Mouse (Mus musculus): ENCODE measurements around the gene Sgsm2. TPM values are rescaled to one million over a fixed set of nuclear protein-coding genes. Genes with fewer than 3 reads are reported as not detected.
A peak's percentile ranks its signal among the peaks of the same experiment; 100 is the strongest.

Gene Sgsm2
- polyA plus RNA-seq, 1 experiment from 2014 or later = 2.6 TPM

DNA sequence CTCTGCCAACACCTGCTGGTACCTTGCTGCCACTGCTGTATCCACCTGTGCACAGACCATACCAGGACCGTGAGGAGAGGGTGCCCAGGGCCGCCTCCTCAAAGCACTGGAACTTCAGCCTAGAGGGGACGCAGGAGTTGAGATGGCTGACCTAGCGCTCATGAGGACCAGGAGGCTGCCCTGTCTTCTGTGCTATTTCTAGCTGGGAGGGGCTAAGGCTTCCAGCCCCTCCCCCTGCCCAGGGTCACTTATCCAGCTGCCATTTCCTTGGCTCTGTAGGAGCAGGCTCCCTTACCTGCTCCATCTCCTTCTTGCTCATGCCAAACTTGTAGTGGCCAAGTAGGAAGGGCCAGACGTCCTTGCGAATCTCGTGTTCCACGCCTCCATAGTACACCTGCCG is 39.1 kb downstream of the Sgsm2 start:
- Histone ChIP-seq H3K4me2 (no peak overlapping the region), H3K9ac (no peak overlapping the region), H3K4me1 (no peaks in the 10 kb centered on the region), H3K27ac (no peak overlapping the region), H3K9me3 (replicated peaks) (no peaks in the 10 kb centered on the region), H3K4me3 (no peak overlapping the region), H3K36me3 (peaks cover 8% of the 10 kb centered on the region), H3K27me3 (replicated peaks) (no peaks in the 10 kb centered on the region)
- ATAC-seq = no peak
- 86% methylated on average over 9 of the region's 9 CpGs for WGBS (ENCODE audit: insufficient replicate concordance)

DNA sequence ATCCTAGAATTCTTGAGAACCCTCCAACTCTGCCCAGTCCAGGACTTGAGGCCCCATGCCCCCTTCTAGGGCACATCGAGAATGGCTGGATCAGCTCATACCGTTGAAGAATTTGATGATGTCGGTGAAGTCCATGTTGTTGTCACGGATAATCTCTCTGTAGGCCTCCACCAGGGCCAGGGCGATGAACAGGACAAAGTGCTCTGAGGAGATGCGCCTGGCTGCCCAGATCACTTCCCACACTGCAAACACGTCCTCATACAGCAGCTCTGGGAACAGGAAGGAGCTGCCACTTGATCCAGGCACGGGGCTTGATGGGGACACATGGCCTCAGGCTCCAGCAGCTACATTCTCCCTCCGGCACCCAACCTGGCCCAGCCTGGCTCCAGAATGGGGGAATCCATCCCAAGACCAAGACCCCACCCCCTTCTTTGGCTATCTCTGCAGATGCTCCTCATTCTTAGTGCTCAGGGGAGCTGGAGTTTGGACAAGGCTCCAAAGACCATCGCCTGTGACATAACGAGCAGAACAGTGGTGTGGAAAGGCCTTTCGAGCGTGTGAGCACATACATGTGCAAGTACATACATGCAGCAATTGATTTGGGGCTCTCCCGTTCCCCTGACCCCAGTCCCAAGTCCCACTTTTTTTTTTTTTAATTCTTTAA is 45.7 kb downstream of the Sgsm2 start:
- Histone ChIP-seq H3K9ac (no peak overlapping the region), H3K27ac (no peak overlapping the region), H3K27me3 (replicated peaks) (no peaks in the 10 kb centered on the region), H3K4me3 (no peak overlapping the region), H3K4me2 (no peak overlapping the region), H3K36me3 (peaks cover 8% of the 10 kb centered on the region), H3K9me3 (replicated peaks) (no peaks in the 10 kb centered on the region), H3K4me1 (peaks cover 18% of the 10 kb centered on the region)
- WGBS (ENCODE audit: insufficient replicate concordance) = 78% methylated on average over 14 of the region's 14 CpGs
- no peak for ATAC-seq

DNA sequence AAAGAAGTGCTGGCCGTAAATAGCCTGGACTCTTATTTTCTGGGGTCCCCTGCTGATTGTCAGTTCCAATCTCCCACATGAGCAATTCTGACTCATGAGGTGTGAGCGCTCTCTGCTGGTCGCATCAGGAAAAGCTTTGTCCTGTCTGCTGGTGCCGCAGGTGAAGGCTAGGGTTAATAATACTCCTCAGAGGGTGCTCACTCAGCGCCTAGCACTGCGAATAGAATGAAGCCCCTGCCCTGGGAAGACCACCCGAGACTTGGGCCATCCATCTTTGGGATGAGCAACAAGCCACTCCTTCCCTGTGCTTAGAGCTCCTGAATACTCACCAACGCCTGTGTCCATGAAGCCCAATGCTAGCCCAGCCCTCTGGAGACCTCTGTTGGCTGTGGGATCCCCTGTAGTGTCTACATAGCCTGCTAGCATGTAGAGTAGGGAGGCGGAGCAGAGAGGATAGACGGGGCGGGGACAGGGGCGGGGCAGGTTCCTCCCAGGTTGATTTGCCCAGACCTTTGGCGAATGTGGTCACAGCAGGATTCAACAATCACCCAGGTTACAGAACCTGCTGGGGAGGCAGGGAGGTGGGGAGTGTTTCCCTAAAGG is 48.8 kb downstream of the Sgsm2 start:
- peak overlapping the region; percentile 24; the same call in 1 of the 2 replicates for H3K4me3 ChIP-seq
- H3K9me3 ChIP-seq (replicated peaks) = peaks cover 5% of the 10 kb centered on the region; the same call in 1 of the 2 replicates
- 4% methylated on average over 13 of the region's 13 CpGs for WGBS (ENCODE audit: insufficient replicate concordance)
- H3K27me3 ChIP-seq (replicated peaks) = no peaks in the 10 kb centered on the region
- peak overlapping the region; percentile 78 for H3K27ac ChIP-seq
- peaks cover 22% of the 10 kb centered on the region for H3K4me1 ChIP-seq
- H3K9ac ChIP-seq = peak overlapping the region; percentile 63
- peak; percentile 87 for ATAC-seq
- H3K4me2 ChIP-seq = peak overlapping the region; percentile 70
- peaks cover 27% of the 10 kb centered on the region for H3K36me3 ChIP-seq

DNA sequence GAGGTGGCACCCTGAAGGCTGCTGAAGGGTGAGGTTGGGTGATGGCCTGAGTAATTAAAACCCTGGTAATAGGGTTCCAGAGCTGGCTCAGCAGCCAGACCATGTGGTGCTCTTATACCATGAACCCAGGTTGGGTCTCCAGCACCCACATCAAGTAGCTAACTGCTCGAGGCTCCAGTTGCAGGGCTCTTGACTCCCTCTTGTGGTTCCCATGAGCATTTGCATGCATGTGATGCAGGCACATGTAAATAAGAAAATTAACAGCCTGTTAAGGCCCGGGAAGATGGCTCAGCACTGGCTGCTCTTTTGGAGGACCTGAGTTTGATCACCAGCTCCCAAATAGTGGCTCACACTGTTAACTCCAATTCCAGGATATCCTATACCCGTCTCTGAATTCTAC is 51.1 kb downstream of the Sgsm2 start:
- H3K4me3 ChIP-seq = no peak overlapping the region
- H3K27ac ChIP-seq = no peak overlapping the region
- ATAC-seq = no peak
- peaks cover 5% of the 10 kb centered on the region; the same call in 1 of the 2 replicates for H3K9me3 ChIP-seq (replicated peaks)
- peaks cover 28% of the 10 kb centered on the region for H3K4me1 ChIP-seq
- no peak overlapping the region for H3K9ac ChIP-seq
- no peak overlapping the region for H3K4me2 ChIP-seq
- 62% methylated on average over 3 of the region's 3 CpGs for WGBS (ENCODE audit: insufficient replicate concordance)
- no peaks in the 10 kb centered on the region for H3K27me3 ChIP-seq (replicated peaks)
- H3K36me3 ChIP-seq = peaks cover 49% of the 10 kb centered on the region

DNA sequence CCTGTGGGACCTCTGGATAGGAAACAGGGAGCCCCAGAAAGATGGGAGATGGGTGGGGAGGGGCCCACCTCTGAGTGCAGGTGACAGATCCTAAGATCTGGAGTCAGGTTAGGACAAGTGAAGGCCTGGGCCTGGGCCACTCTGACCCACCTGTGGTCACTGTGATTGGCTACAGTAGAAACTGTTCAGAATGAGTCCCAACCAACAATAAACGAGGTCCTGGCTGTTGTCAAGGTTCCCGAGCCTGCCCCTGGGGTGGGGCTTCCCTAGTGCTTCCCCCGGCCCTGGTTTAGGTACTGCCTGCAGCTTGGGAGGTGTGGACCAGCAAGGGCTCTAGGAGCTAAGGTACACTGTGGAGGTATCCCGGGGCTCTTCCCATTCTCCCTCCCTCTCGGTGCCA is 53.1 kb downstream of the Sgsm2 start:
- peaks cover 52% of the 10 kb centered on the region for H3K36me3 ChIP-seq
- peaks cover 34% of the 10 kb centered on the region for H3K4me1 ChIP-seq
- no peak for ATAC-seq
- no peak overlapping the region for H3K27ac ChIP-seq
- H3K4me3 ChIP-seq = no peak overlapping the region
- no peaks in the 10 kb centered on the region for H3K27me3 ChIP-seq (replicated peaks)
- no peak overlapping the region for H3K4me2 ChIP-seq
- H3K9me3 ChIP-seq (replicated peaks) = peaks cover 5% of the 10 kb centered on the region; the same call in 1 of the 2 replicates
- 59% methylated on average over 5 of the region's 5 CpGs for WGBS (ENCODE audit: insufficient replicate concordance)
- no peak overlapping the region for H3K9ac ChIP-seq

DNA sequence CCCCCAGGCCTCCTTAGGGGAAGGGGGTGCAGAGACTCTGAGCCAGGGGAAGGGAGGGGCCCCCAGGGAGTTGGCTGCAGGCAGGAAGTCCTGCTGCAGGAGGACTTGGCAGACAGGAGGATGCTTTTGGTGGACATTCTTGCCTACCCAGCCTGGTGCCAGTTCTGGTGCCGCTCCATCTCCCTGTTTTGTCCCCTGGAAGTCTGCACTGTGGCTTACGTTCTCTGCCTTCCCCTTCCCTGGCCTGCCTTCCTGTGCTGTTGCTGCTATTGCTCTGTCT is 53.5 kb downstream of the Sgsm2 start:
- H3K9me3 ChIP-seq (replicated peaks) = peaks cover 5% of the 10 kb centered on the region; the same call in 1 of the 2 replicates
- H3K4me1 ChIP-seq = peaks cover 31% of the 10 kb centered on the region
- H3K36me3 ChIP-seq = peaks cover 52% of the 10 kb centered on the region
- no peak overlapping the region; the same call in 1 of the 2 replicates for H3K27ac ChIP-seq
- no peak overlapping the region for H3K4me2 ChIP-seq
- WGBS (ENCODE audit: insufficient replicate concordance) = 87% methylated on average over 2 of the region's 2 CpGs
- H3K9ac ChIP-seq = no peak overlapping the region
- no peak overlapping the region for H3K4me3 ChIP-seq
- ATAC-seq = no peak
- H3K27me3 ChIP-seq (replicated peaks) = no peaks in the 10 kb centered on the region

DNA sequence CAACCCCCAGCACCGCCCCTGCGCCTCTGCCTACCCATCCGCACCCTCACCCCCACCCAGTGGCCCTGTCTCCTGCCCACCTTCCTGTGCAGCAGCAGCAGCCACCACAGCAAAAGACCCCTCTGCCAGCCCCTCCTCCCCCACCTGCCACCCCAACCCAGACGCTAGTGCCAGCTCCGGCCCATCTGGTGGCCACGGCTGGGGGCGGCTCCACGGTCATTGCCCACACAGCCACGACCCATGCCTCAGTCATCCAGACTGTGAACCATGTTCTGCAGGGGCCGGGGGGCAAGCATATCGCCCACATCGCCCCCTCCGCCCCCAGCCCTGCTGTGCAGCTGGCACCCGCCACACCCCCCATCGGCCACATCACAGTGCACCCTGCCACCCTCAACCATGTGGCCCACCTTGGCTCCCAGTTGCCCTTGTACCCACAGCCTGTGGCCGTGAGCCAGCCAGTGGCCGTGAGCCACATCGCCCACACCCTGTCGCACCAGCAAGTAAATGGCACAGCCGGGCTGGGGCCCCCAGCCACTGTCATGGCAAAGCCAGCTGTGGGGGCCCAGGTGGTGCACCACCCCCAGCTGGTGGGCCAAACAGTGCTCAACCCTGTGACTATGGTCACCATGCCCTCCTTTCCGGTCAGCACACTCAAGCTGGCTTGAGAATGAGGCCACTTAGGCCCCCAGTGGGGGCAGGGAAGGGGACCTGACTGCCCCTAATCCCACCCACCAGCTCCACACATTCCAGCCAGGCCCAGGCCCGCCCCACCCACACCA is 54.0 kb downstream of the Sgsm2 start:
- peaks cover 52% of the 10 kb centered on the region for H3K36me3 ChIP-seq
- ATAC-seq = no peak
- no peak overlapping the region for H3K9ac ChIP-seq
- peak overlapping the region; percentile 3; the same call in 1 of the 2 replicates for H3K27ac ChIP-seq
- no peaks in the 10 kb centered on the region for H3K27me3 ChIP-seq (replicated peaks)
- H3K4me1 ChIP-seq = peaks cover 29% of the 10 kb centered on the region
- no peak overlapping the region for H3K4me3 ChIP-seq
- 88% methylated on average over 22 of the region's 22 CpGs for WGBS (ENCODE audit: insufficient replicate concordance)
- H3K9me3 ChIP-seq (replicated peaks) = peaks cover 5% of the 10 kb centered on the region; the same call in 1 of the 2 replicates
- H3K4me2 ChIP-seq = no peak overlapping the region

DNA sequence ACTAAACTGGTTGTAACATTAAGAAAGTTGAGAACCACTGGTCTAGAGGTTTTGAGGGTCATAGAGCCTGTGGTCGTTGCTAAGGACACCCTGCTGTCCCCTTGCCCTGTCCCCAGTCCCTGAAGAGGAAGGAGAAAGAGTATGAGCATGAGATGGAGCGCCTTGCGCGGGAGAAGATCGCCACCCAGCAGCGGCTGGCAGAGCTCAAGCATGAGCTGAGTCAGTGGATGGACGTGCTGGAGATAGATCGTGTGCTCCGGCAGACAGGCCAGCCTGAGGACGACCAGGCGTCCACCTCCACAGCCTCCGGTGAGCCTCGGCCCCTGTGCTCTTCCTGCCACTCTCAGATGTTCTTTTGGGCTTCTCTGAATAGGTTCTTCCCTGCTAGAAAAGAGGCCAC is 54.8 kb downstream of the Sgsm2 start:
- 74% methylated on average over 13 of the region's 13 CpGs for WGBS (ENCODE audit: insufficient replicate concordance)
- H3K27me3 ChIP-seq (replicated peaks) = no peaks in the 10 kb centered on the region
- H3K9me3 ChIP-seq (replicated peaks) = peaks cover 5% of the 10 kb centered on the region; the same call in 1 of the 2 replicates
- H3K4me2 ChIP-seq = no peak overlapping the region
- peaks cover 34% of the 10 kb centered on the region for H3K4me1 ChIP-seq
- no peak for ATAC-seq
- 0 out of 2 replicates have a peak overlapping the region, but pooled peaks have one; percentile 37 for H3K27ac ChIP-seq
- H3K4me3 ChIP-seq = no peak overlapping the region
- no peak overlapping the region for H3K9ac ChIP-seq
- peaks cover 52% of the 10 kb centered on the region for H3K36me3 ChIP-seq

DNA sequence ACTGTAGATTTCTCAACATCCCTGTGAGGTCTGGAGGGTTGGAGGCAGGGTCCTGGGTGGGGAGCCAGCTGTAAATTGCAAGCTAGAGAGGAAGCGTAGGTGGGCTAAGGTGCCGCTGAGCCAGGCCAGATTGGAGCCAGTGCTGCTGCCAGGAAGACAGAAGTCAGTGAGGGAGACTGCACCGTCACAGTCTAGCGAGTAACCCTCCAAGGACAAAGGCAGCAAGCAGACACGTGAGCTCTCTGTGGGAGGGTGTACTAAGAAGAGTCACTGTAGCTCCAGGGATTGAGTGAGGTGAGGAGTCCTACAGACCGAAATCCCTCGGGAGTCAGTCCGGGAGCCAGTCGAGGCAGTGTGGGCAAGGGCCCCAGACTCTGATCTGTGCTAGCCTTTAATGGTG is 55.5 kb downstream of the Sgsm2 start:
- peaks cover 5% of the 10 kb centered on the region; the same call in 1 of the 2 replicates for H3K9me3 ChIP-seq (replicated peaks)
- no peak overlapping the region for H3K4me3 ChIP-seq
- WGBS (ENCODE audit: insufficient replicate concordance) = 80% methylated on average over 9 of the region's 9 CpGs
- H3K27me3 ChIP-seq (replicated peaks) = no peaks in the 10 kb centered on the region
- ATAC-seq = no peak
- H3K4me1 ChIP-seq = peaks cover 40% of the 10 kb centered on the region
- H3K4me2 ChIP-seq = no peak overlapping the region
- H3K27ac ChIP-seq = peak overlapping the region; percentile 37
- peaks cover 57% of the 10 kb centered on the region for H3K36me3 ChIP-seq
- H3K9ac ChIP-seq = no peak overlapping the region

DNA sequence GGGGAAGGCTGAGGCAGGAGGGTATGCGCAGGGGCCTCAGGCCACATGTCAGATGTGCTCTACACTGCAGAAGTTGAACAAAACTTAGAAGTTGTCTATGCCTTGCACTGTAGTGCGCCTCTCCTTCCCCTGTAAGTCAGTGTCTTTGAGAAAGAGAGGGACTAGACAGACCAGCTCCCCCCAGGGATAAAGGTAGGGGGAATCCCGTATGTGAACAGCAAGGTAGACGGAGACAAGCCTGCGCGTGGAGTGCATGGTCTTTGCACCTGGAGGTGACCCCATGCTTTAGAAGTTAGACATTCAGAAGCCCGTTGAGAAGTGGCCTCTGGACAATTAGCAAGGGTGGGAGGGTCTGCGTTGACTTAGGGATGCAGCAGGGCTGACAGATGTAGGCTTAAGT is 56.1 kb downstream of the Sgsm2 start:
- Histone ChIP-seq H3K9ac (no peak overlapping the region), H3K9me3 (replicated peaks) (peaks cover 3% of the 10 kb centered on the region; the same call in 1 of the 2 replicates), H3K4me2 (no peak overlapping the region), H3K36me3 (peaks cover 57% of the 10 kb centered on the region), H3K27ac (peak overlapping the region; percentile 37; the same call in 1 of the 2 replicates), H3K4me1 (peaks cover 47% of the 10 kb centered on the region), H3K27me3 (replicated peaks) (no peaks in the 10 kb centered on the region), H3K4me3 (no peak overlapping the region)
- WGBS (ENCODE audit: insufficient replicate concordance) = 81% methylated on average over 8 of the region's 8 CpGs
- ATAC-seq = no peak

DNA sequence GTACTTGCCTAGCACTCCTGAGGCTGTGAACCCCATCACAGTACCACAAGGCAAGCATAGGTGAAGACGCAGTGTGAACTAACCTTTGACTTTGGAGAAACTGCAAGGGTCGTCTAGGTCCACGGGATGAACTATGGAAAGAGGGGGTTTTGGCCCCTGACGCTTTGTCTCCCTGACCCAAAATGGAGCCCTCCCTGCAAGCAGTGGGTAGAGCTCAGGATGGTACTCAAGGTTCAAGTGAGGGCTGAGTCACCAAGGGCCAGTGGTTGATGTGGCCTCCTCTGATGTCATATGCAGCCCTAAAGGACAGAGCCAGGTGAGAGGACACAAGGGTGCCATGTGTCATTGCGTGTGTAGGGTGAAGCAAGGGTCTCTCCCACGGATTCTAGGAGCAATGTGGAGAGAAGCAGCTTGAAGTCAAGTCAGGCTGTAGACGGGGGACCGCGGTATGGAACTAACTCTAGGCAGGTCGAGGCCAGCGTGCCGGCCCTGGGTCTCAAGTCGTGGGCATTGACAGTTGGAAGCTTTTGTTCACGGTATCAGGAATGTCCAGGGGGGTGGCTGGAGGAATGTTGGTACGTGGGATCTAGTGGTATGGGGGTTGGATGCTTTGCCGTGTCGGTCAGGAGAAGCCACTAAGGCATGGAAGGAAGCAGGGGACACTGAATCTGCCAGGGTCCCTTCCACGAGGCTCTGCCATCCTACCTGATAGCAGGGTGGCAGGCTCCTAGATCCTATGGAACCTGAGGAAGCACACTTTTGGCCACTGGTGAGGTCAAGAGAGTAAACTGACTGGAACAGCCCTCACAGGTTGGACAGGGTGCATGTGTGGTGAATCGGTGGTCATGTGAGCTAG is 56.8 kb downstream of the Sgsm2 start:
- Histone ChIP-seq H3K4me1 (peaks cover 53% of the 10 kb centered on the region), H3K27ac (peak overlapping the region; percentile 98), H3K27me3 (replicated peaks) (no peaks in the 10 kb centered on the region), H3K9ac (no peak overlapping the region), H3K4me2 (no peak overlapping the region), H3K9me3 (replicated peaks) (no peaks in the 10 kb centered on the region), H3K4me3 (no peak overlapping the region), H3K36me3 (peaks cover 52% of the 10 kb centered on the region)
- 84% methylated on average over 19 of the region's 19 CpGs for WGBS (ENCODE audit: insufficient replicate concordance)
- no peak for ATAC-seq

Measured in liver, embryonic 12.5 days (tissue).